Mouse (Mus musculus): ENCODE measurements around the gene Il21. TPM values are rescaled to one million over a fixed set of nuclear protein-coding genes. Genes with fewer than 3 reads are reported as not detected.

Gene Il21
- polyA plus RNA-seq, 1 experiment from 2014 or later = not detected

- 89% methylated on average over 15 of the region's 15 CpGs for WGBS
- Histone ChIP-seq H3K27me3 (ENCODE audit: control insufficient read depth, insufficient read depth, low read length) (no peaks in the 10 kb centered on the region), H3K9me3 (ENCODE audit: control insufficient read depth, low read length) (no peaks in the 10 kb centered on the region), H3K36me3 (ENCODE audit: control insufficient read depth, insufficient read depth, low read length) (no peaks in the 10 kb centered on the region), H3K4me1 (ENCODE audit: control insufficient read depth, insufficient read depth, low read length) (no peaks in the 10 kb centered on the region), H3K27ac (ENCODE audit: low read depth, low read length) (no peak overlapping the region), H3K4me2 (no peak overlapping the region), H3K4me3 (ENCODE audit: low read depth, low read length) (no peak overlapping the region), H3K9ac (ENCODE audit: low read length) (no peak overlapping the region)
- no peak for DNase-seq (ENCODE audit: low spot score, missing footprints)
- ATAC-seq (ENCODE audit: low FRiP score) = no peak
These were observed 25.3 kb upstream of the Il21 start for GRCm38 (mm10) chr3:37257776-37258175.

GRCm38 (mm10) chr3:37250967-37251366 lies 18.5 kb upstream of the Il21 start:
- 92% methylated on average over 3 of the region's 3 CpGs for WGBS

GRCm38 (mm10) chr3:37235025-37235424 lies 2.6 kb upstream of the Il21 start:
- no peak overlapping the region for H3K4me3 ChIP-seq (ENCODE audit: low read depth, low read length)
- no peaks in the 10 kb centered on the region for H3K4me1 ChIP-seq (ENCODE audit: control insufficient read depth, insufficient read depth, low read length)
- no peak overlapping the region for H3K9ac ChIP-seq (ENCODE audit: low read length)
- H3K9me3 ChIP-seq (ENCODE audit: control insufficient read depth, low read length) = no peaks in the 10 kb centered on the region
- H3K27ac ChIP-seq (ENCODE audit: low read depth, low read length) = no peak overlapping the region
- no peaks in the 10 kb centered on the region for H3K36me3 ChIP-seq (ENCODE audit: control insufficient read depth, insufficient read depth, low read length)
- ATAC-seq (ENCODE audit: low FRiP score) = no peak
- no peaks in the 10 kb centered on the region for H3K27me3 ChIP-seq (ENCODE audit: control insufficient read depth, insufficient read depth, low read length)
- 90% methylated on average over 4 of the region's 4 CpGs for WGBS
- DNase-seq (ENCODE audit: low spot score, missing footprints) = no peak
- no peak overlapping the region for H3K4me2 ChIP-seq

More at GRCm38 (mm10) chr3:37250967-37251366, 18.5 kb upstream of the Il21 start:
- no peak overlapping the region for H3K4me2 ChIP-seq
- no peak overlapping the region for H3K4me3 ChIP-seq (ENCODE audit: low read depth, low read length)
- no peaks in the 10 kb centered on the region for H3K9me3 ChIP-seq (ENCODE audit: control insufficient read depth, low read length)
- H3K27ac ChIP-seq (ENCODE audit: low read depth, low read length) = no peak overlapping the region
- no peaks in the 10 kb centered on the region for H3K4me1 ChIP-seq (ENCODE audit: control insufficient read depth, insufficient read depth, low read length)
- DNase-seq (ENCODE audit: low spot score, missing footprints) (no peak), ATAC-seq (ENCODE audit: low FRiP score) (no peak)
- no peaks in the 10 kb centered on the region for H3K36me3 ChIP-seq (ENCODE audit: control insufficient read depth, insufficient read depth, low read length)
- no peak overlapping the region for H3K9ac ChIP-seq (ENCODE audit: low read length)
- no peaks in the 10 kb centered on the region for H3K27me3 ChIP-seq (ENCODE audit: control insufficient read depth, insufficient read depth, low read length)

GRCm38 (mm10) chr3:37231153-37231552 lies 1.3 kb downstream of the Il21 start:
- Histone ChIP-seq H3K36me3 (ENCODE audit: control insufficient read depth, insufficient read depth, low read length) (no peaks in the 10 kb centered on the region), H3K4me3 (ENCODE audit: low read depth, low read length) (no peak overlapping the region), H3K4me1 (ENCODE audit: control insufficient read depth, insufficient read depth, low read length) (no peaks in the 10 kb centered on the region), H3K9ac (ENCODE audit: low read length) (no peak overlapping the region), H3K27ac (ENCODE audit: low read depth, low read length) (no peak overlapping the region), H3K27me3 (ENCODE audit: control insufficient read depth, insufficient read depth, low read length) (no peaks in the 10 kb centered on the region), H3K9me3 (ENCODE audit: control insufficient read depth, low read length) (no peaks in the 10 kb centered on the region), H3K4me2 (no peak overlapping the region)
- WGBS = 87% methylated on average over 7 of the region's 7 CpGs
- DNase-seq (ENCODE audit: low spot score, missing footprints) (no peak), ATAC-seq (ENCODE audit: low FRiP score) (no peak)

GRCm38 (mm10) chr3:37229082-37229829 lies 3.2 kb downstream of the Il21 start:
- H3K9me3 ChIP-seq (ENCODE audit: control insufficient read depth, low read length) = no peaks in the 10 kb centered on the region
- DNase-seq (ENCODE audit: low spot score, missing footprints) (no peak), ATAC-seq (ENCODE audit: low FRiP score) (no peak)
- no peak overlapping the region for H3K27ac ChIP-seq (ENCODE audit: low read depth, low read length)
- H3K4me2 ChIP-seq = no peak overlapping the region
- H3K9ac ChIP-seq (ENCODE audit: low read length) = no peak overlapping the region
- H3K4me1 ChIP-seq (ENCODE audit: control insufficient read depth, insufficient read depth, low read length) = no peaks in the 10 kb centered on the region
- no peaks in the 10 kb centered on the region for H3K27me3 ChIP-seq (ENCODE audit: control insufficient read depth, insufficient read depth, low read length)
- WGBS = 72% methylated on average over 11 of the region's 11 CpGs
- H3K36me3 ChIP-seq (ENCODE audit: control insufficient read depth, insufficient read depth, low read length) = no peaks in the 10 kb centered on the region
- no peak overlapping the region for H3K4me3 ChIP-seq (ENCODE audit: low read depth, low read length)

GRCm38 (mm10) chr3:37225124-37225523 lies 7.3 kb downstream of the Il21 start:
- WGBS = 91% methylated on average over 13 of the region's 13 CpGs
- ATAC-seq (ENCODE audit: low FRiP score) (no peak), DNase-seq (ENCODE audit: low spot score, missing footprints) (no peak)
- H3K4me1 ChIP-seq (ENCODE audit: control insufficient read depth, insufficient read depth, low read length) = no peaks in the 10 kb centered on the region
- H3K27me3 ChIP-seq (ENCODE audit: control insufficient read depth, insufficient read depth, low read length) = no peaks in the 10 kb centered on the region
- H3K27ac ChIP-seq (ENCODE audit: low read depth, low read length) = no peak overlapping the region
- no peaks in the 10 kb centered on the region for H3K9me3 ChIP-seq (ENCODE audit: control insufficient read depth, low read length)
- H3K36me3 ChIP-seq (ENCODE audit: control insufficient read depth, insufficient read depth, low read length) = no peaks in the 10 kb centered on the region
- no peak overlapping the region for H3K4me2 ChIP-seq
- no peak overlapping the region for H3K9ac ChIP-seq (ENCODE audit: low read length)
- no peak overlapping the region for H3K4me3 ChIP-seq (ENCODE audit: low read depth, low read length)

- no peaks in the 10 kb centered on the region for H3K36me3 ChIP-seq (ENCODE audit: control insufficient read depth, insufficient read depth, low read length)
- H3K4me1 ChIP-seq (ENCODE audit: control insufficient read depth, insufficient read depth, low read length) = no peaks in the 10 kb centered on the region
- H3K9me3 ChIP-seq (ENCODE audit: control insufficient read depth, low read length) = no peaks in the 10 kb centered on the region
- DNase-seq (ENCODE audit: low spot score, missing footprints) (peak; percentile 41), ATAC-seq (ENCODE audit: low FRiP score) (no peak)
- 47% methylated on average over 4 of the region's 4 CpGs for WGBS
- H3K4me3 ChIP-seq (ENCODE audit: low read depth, low read length) = no peak overlapping the region
- H3K4me2 ChIP-seq = no peak overlapping the region
- no peak overlapping the region for H3K27ac ChIP-seq (ENCODE audit: low read depth, low read length)
- no peaks in the 10 kb centered on the region for H3K27me3 ChIP-seq (ENCODE audit: control insufficient read depth, insufficient read depth, low read length)
- no peak overlapping the region for H3K9ac ChIP-seq (ENCODE audit: low read length)
These were observed 13.4 kb downstream of the Il21 start for GRCm38 (mm10) chr3:37219071-37219470.

- DNase-seq (ENCODE audit: low spot score, missing footprints) (peak; percentile 49), ATAC-seq (ENCODE audit: low FRiP score) (no peak)
- Histone ChIP-seq H3K36me3 (ENCODE audit: control insufficient read depth, insufficient read depth, low read length) (no peaks in the 10 kb centered on the region), H3K4me1 (ENCODE audit: control insufficient read depth, insufficient read depth, low read length) (no peaks in the 10 kb centered on the region), H3K9me3 (ENCODE audit: control insufficient read depth, low read length) (no peaks in the 10 kb centered on the region), H3K27me3 (ENCODE audit: control insufficient read depth, insufficient read depth, low read length) (no peaks in the 10 kb centered on the region), H3K4me3 (ENCODE audit: low read depth, low read length) (no peak overlapping the region), H3K27ac (ENCODE audit: low read depth, low read length) (no peak overlapping the region), H3K9ac (ENCODE audit: low read length) (no peak overlapping the region), H3K4me2 (no peak overlapping the region)
- 81% methylated on average over 8 of the region's 8 CpGs for WGBS
These were observed 27.1 kb downstream of the Il21 start for GRCm38 (mm10) chr3:37205226-37205800.

- Histone ChIP-seq H3K27me3 (ENCODE audit: control insufficient read depth, insufficient read depth, low read length) (no peaks in the 10 kb centered on the region), H3K27ac (ENCODE audit: low read depth, low read length) (no peak overlapping the region), H3K9me3 (ENCODE audit: control insufficient read depth, low read length) (no peaks in the 10 kb centered on the region), H3K4me1 (ENCODE audit: control insufficient read depth, insufficient read depth, low read length) (no peaks in the 10 kb centered on the region), H3K36me3 (ENCODE audit: control insufficient read depth, insufficient read depth, low read length) (no peaks in the 10 kb centered on the region), H3K4me2 (peak overlapping the region; percentile 61), H3K4me3 (ENCODE audit: low read depth, low read length) (peak overlapping the region; percentile 38), H3K9ac (ENCODE audit: low read length) (peak overlapping the region; percentile 46)
- WGBS = 27% methylated on average over 6 of the region's 6 CpGs
- no peak for DNase-seq (ENCODE audit: low spot score, missing footprints)
- peak; percentile 61; the same call in 1 of the 2 replicates for ATAC-seq (ENCODE audit: low FRiP score)
These were observed 27.9 kb downstream of the Il21 start for GRCm38 (mm10) chr3:37204556-37204955.
